Mouse (Mus musculus) E14TG2a.4 (cell line): ENCODE measurements at regions not wholly inside any gene's neighbourhood (a gene's known extent, or its start where the extent isn't known, plus 50 kb on each side); places are given as distances from the start of the nearest gene placed in this dataset.

Source experiments
- CTCF ChIP-seq: conservative IDR thresholded peaks from 2 replicates; pipeline ENCODE4 v1.5.1; 2014; ENCODE audit warnings: low read length
- NANOG ChIP-seq: IDR thresholded peaks from 2 replicates; pipeline ENCODE4 v1.6.1; 2014; ENCODE audit warnings: borderline replicate concordance, low read length, mixed read lengths

GRCm38 (mm10) chr3:101709379-101709970, 105.0 kb upstream of the Atp1a1 start:
- TF ChIP-seq CTCF, result no peak
- TF ChIP-seq NANOG, result no peak
